In genomic region chr1:125729731-125730536, GRCm38 (mm10) we compare ENCODE assay signal across 10 mouse cellular contexts. TPM values are rescaled to one million over a fixed set of nuclear protein-coding genes. Genes with fewer than 3 reads are reported as not detected.
DNase-seq lines count a peak whose midpoint lies in the region; ATAC-seq lines count a peak whose summit lies in the region.
"Had no signal": no experiment of that assay in that cellular context is flagged by ENCODE, and none has a peak within 500 bp of the region (broad histone marks: within the 10 kb centered on the region; RNA-seq: fewer than 3 reads in every experiment).

No protein-coding gene starts in this region.

- no peak for ATAC-seq in heart, embryonic 11.5 days (replicated peaks; ENCODE audit: insufficient number of reproducible peaks, low FRiP score, low TSS enrichment)

- no peaks in the 10 kb centered on the region for H3K27me3 ChIP-seq in hindbrain, embryonic 10.5 days (ENCODE audit: insufficient read depth, poor library complexity, severe bottlenecking)
- no peaks in the 10 kb centered on the region for H3K27me3 ChIP-seq in heart, embryonic 11.5 days (ENCODE audit: control insufficient read depth, insufficient read depth, low read length)

- H3K4me2 ChIP-seq in heart, embryonic 11.5 days = no peak overlapping the region

- H3K27ac ChIP-seq in hindbrain, embryonic 10.5 days = no peak overlapping the region
- no peak overlapping the region for H3K27ac ChIP-seq in heart, embryonic 11.5 days (ENCODE audit: low read depth, low read length)

- 62% methylated on average over 13 of the region's 13 CpGs for WGBS in hindbrain, embryonic 10.5 days
- 61% methylated on average over 13 of the region's 13 CpGs for WGBS in heart, embryonic 11.5 days (ENCODE audit: insufficient replicate concordance)

- peak; percentile 12 for DNase-seq in kidney, postnatal 10 days
- no peak for DNase-seq in kidney, postnatal 36 days
- DNase-seq in R1 (ENCODE audit: low read depth, low spot score) = peak; percentile 65
- DNase-seq in hindbrain, embryonic 10.5 days (ENCODE audit: low spot score) = peak; percentile 27
- peak; percentile 15 for DNase-seq in neural tube, embryonic 10.5 days (ENCODE audit: extremely low spot score, low spot score)
- DNase-seq in cerebellum, adult 9-10 months = no peak
- DNase-seq in urinary bladder, postnatal 14 days (ENCODE audit: low spot score) = no peak
- DNase-seq: cerebellum, adult 11 months; kidney, postnatal 25 days had no signal

- no peaks in the 10 kb centered on the region; the same call in 1 of the 2 replicates for H3K4me1 ChIP-seq in hindbrain, embryonic 10.5 days (replicated peaks)
- no peaks in the 10 kb centered on the region for H3K4me1 ChIP-seq in heart, embryonic 11.5 days (ENCODE audit: control insufficient read depth, insufficient read depth, low read length)

- no peaks in the 10 kb centered on the region for H3K36me3 ChIP-seq in hindbrain, embryonic 10.5 days
- H3K36me3 ChIP-seq in heart, embryonic 11.5 days (ENCODE audit: control insufficient read depth, insufficient read depth, low read length) = no peaks in the 10 kb centered on the region

- no peak overlapping the region for H3K4me3 ChIP-seq in hindbrain, embryonic 10.5 days
- no peak overlapping the region for H3K4me3 ChIP-seq in heart, embryonic 11.5 days (ENCODE audit: low read depth, low read length)

- no peak overlapping the region for H3K9ac ChIP-seq in heart, embryonic 11.5 days (ENCODE audit: low read depth, low read length)

- H3K9me3 ChIP-seq in hindbrain, embryonic 10.5 days = no peaks in the 10 kb centered on the region
- no peaks in the 10 kb centered on the region for H3K9me3 ChIP-seq in heart, embryonic 11.5 days (replicated peaks; ENCODE audit: control insufficient read depth, low read length)

RNA-seq across cellular contexts. Expression of gene Gpr39, which starts 53.1 kb away (rescaled TPM):
- 0.20 TPM in 1 of 2 replicates, not detected in the other for polyA plus RNA-seq in hindbrain, embryonic 10.5 days (2016; fragmentation: Nextera tagmentation; extraction: Ambion mirVana)
- 2.8 and 3.5 TPM in 2 replicates for polyA plus RNA-seq in heart, embryonic 11.5 days (2014; fragmentation: Nextera tagmentation; extraction: Ambion mirVana)

Comparison
In these comparisons a context has a peak if more than half of its experiments do, and no peak if none do; other contexts are left out.
1. DNase-seq: peak in kidney, postnatal 10 days (single experiment), R1 (single experiment), hindbrain, embryonic 10.5 days (single experiment) and neural tube, embryonic 10.5 days (single experiment); none in kidney, postnatal 36 days (0 of 2), cerebellum, adult 9-10 months (single experiment) and urinary bladder, postnatal 14 days (single experiment).